Mouse (Mus musculus): Measurements from ENCODE around the gene Abca8b. TPM values are rescaled to one million over a fixed set of nuclear protein-coding genes. Genes with fewer than 3 reads are reported as not detected.

The Abca8b gene
- polyA plus RNA-seq, 1 experiment: not detected

GRCm38 (mm10) chr11:109900491-109901241 lies 95.0 kb downstream of the Abca8b start:
- H3K9me3 ChIP-seq (ENCODE audit: control insufficient read depth, low read length): 0 out of 2 replicates have a peak, but pooled peaks cover 2% of the 10 kb centered on the region

GRCm38 (mm10) chr11:109898791-109899467 lies 96.7 kb downstream of the Abca8b start:
- Histone ChIP-seq H3K36me3 (ENCODE audit: control insufficient read depth) (no peaks in the 10 kb centered on the region), H3K4me1 (ENCODE audit: control insufficient read depth) (no peaks in the 10 kb centered on the region), H3K4me3 (replicated peaks) (no peak overlapping the region), H3K27me3 (ENCODE audit: control insufficient read depth) (no peaks in the 10 kb centered on the region), H3K9me3 (ENCODE audit: control insufficient read depth, low read length) (0 out of 2 replicates have a peak, but pooled peaks cover 2% of the 10 kb centered on the region)
- TF ChIP-seq TAL1 (IDR thresholded peaks at IDR 0.05; ENCODE audit: low read length) (no peak), GATA1 (IDR thresholded peaks at IDR 0.05; ENCODE audit: low read length) (no peak)

More at GRCm38 (mm10) chr11:109900491-109901241, 95.0 kb downstream of the Abca8b start:
- no peak for TF ChIP-seq GATA1 (IDR thresholded peaks at IDR 0.05; ENCODE audit: low read length)
- no peak for TF ChIP-seq TAL1 (IDR thresholded peaks at IDR 0.05; ENCODE audit: low read length)
- H3K4me3 ChIP-seq (replicated peaks): no peak overlapping the region
- H3K27me3 ChIP-seq (ENCODE audit: control insufficient read depth): no peaks in the 10 kb centered on the region
- H3K4me1 ChIP-seq (ENCODE audit: control insufficient read depth): no peaks in the 10 kb centered on the region
- H3K36me3 ChIP-seq (ENCODE audit: control insufficient read depth): no peaks in the 10 kb centered on the region

GRCm38 (mm10) chr11:109895952-109896530 lies 99.6 kb downstream of the Abca8b start:
- no peaks in the 10 kb centered on the region for H3K36me3 ChIP-seq (ENCODE audit: control insufficient read depth)
- H3K4me3 ChIP-seq (replicated peaks): no peak overlapping the region
- 0 out of 2 replicates have a peak, but pooled peaks cover 2% of the 10 kb centered on the region for H3K9me3 ChIP-seq (ENCODE audit: control insufficient read depth, low read length)
- H3K4me1 ChIP-seq (ENCODE audit: control insufficient read depth): no peaks in the 10 kb centered on the region
- no peak for TF ChIP-seq TAL1 (IDR thresholded peaks at IDR 0.05; ENCODE audit: low read length)
- no peak for TF ChIP-seq GATA1 (IDR thresholded peaks at IDR 0.05; ENCODE audit: low read length)
- no peaks in the 10 kb centered on the region for H3K27me3 ChIP-seq (ENCODE audit: control insufficient read depth)

GRCm38 (mm10) chr11:109895496-109895895 lies 100.1 kb downstream of the Abca8b start:
- H3K9me3 ChIP-seq (ENCODE audit: control insufficient read depth, low read length): 0 out of 2 replicates have a peak, but pooled peaks cover 2% of the 10 kb centered on the region
- no peak overlapping the region for H3K4me3 ChIP-seq (replicated peaks)
- TF ChIP-seq GATA1 (IDR thresholded peaks at IDR 0.05; ENCODE audit: low read length) (no peak), TAL1 (IDR thresholded peaks at IDR 0.05; ENCODE audit: low read length) (no peak)

GRCm38 (mm10) chr11:109893894-109894804 lies 101.5 kb downstream of the Abca8b start:
- TF ChIP-seq GATA1 (IDR thresholded peaks at IDR 0.05; ENCODE audit: low read length) (no peak), TAL1 (IDR thresholded peaks at IDR 0.05; ENCODE audit: low read length) (no peak)
- Histone ChIP-seq H3K9me3 (ENCODE audit: control insufficient read depth, low read length) (0 out of 2 replicates have a peak, but pooled peaks cover 2% of the 10 kb centered on the region), H3K4me1 (ENCODE audit: control insufficient read depth) (no peaks in the 10 kb centered on the region), H3K36me3 (ENCODE audit: control insufficient read depth) (no peaks in the 10 kb centered on the region), H3K27me3 (ENCODE audit: control insufficient read depth) (no peaks in the 10 kb centered on the region), H3K4me3 (replicated peaks) (no peak overlapping the region)

More at GRCm38 (mm10) chr11:109895496-109895895, 100.1 kb downstream of the Abca8b start:
- Histone ChIP-seq H3K4me1 (ENCODE audit: control insufficient read depth) (no peaks in the 10 kb centered on the region), H3K36me3 (ENCODE audit: control insufficient read depth) (no peaks in the 10 kb centered on the region), H3K27me3 (ENCODE audit: control insufficient read depth) (no peaks in the 10 kb centered on the region)

GRCm38 (mm10) chr11:109891989-109892386 lies 103.7 kb downstream of the Abca8b start:
- TF ChIP-seq GATA1 (IDR thresholded peaks at IDR 0.05; ENCODE audit: low read length) (no peak), TAL1 (IDR thresholded peaks at IDR 0.05; ENCODE audit: low read length) (no peak)
- Histone ChIP-seq H3K27me3 (ENCODE audit: control insufficient read depth) (no peaks in the 10 kb centered on the region), H3K4me1 (ENCODE audit: control insufficient read depth) (no peaks in the 10 kb centered on the region), H3K36me3 (ENCODE audit: control insufficient read depth) (no peaks in the 10 kb centered on the region), H3K4me3 (replicated peaks) (no peak overlapping the region), H3K9me3 (ENCODE audit: control insufficient read depth, low read length) (no peaks in the 10 kb centered on the region)

GRCm38 (mm10) chr11:109891371-109891988 lies 104.2 kb downstream of the Abca8b start:
- TF ChIP-seq GATA1 (IDR thresholded peaks at IDR 0.05; ENCODE audit: low read length) (no peak), TAL1 (IDR thresholded peaks at IDR 0.05; ENCODE audit: low read length) (no peak)
- Histone ChIP-seq H3K4me1 (ENCODE audit: control insufficient read depth) (no peaks in the 10 kb centered on the region), H3K9me3 (ENCODE audit: control insufficient read depth, low read length) (peaks cover 2% of the 10 kb centered on the region; the same call in 1 of the 2 replicates), H3K36me3 (ENCODE audit: control insufficient read depth) (no peaks in the 10 kb centered on the region), H3K27me3 (ENCODE audit: control insufficient read depth) (no peaks in the 10 kb centered on the region), H3K4me3 (replicated peaks) (no peak overlapping the region)

GRCm38 (mm10) chr11:109889595-109889994 lies 106.0 kb downstream of the Abca8b start:
- TF ChIP-seq GATA1 (IDR thresholded peaks at IDR 0.05; ENCODE audit: low read length) (no peak), TAL1 (IDR thresholded peaks at IDR 0.05; ENCODE audit: low read length) (no peak)
- peaks cover 2% of the 10 kb centered on the region; the same call in 1 of the 2 replicates for H3K9me3 ChIP-seq (ENCODE audit: control insufficient read depth, low read length)
- H3K4me1 ChIP-seq (ENCODE audit: control insufficient read depth): no peaks in the 10 kb centered on the region
- H3K36me3 ChIP-seq (ENCODE audit: control insufficient read depth): no peaks in the 10 kb centered on the region
- no peak overlapping the region for H3K4me3 ChIP-seq (replicated peaks)
- H3K27me3 ChIP-seq (ENCODE audit: control insufficient read depth): no peaks in the 10 kb centered on the region

All from erythroblast, embryonic 14.5 days (primary cell).